Mouse (Mus musculus): ENCODE measurements around the gene Gm10184.

- TF ChIP-seq CTCF (IDR thresholded peaks at IDR 0.05; ENCODE audit: borderline replicate concordance, insufficient read depth, low read length) (no peak), POLR2A (IDR thresholded peaks at IDR 0.05; ENCODE audit: low read depth, low read length) (no peak)
Observed at GRCm38 (mm10) chr17:89900610-89901009, 9.6 kb downstream of the Gm10184 start.

All from embryonic fibroblast, embryonic 13.5 days (primary cell).